Mouse (Mus musculus) CH12.LX (cell line): ENCODE measurements around the gene Foxp1. TPM values are rescaled to one million over a fixed set of nuclear protein-coding genes. Genes with fewer than 3 reads are reported as not detected.

ENCODE experiments used
- DNase-seq: peaks from one replicate; pipeline ENCODE4 v3.0.0-alpha.2; 2013; ENCODE audit errors: extremely low read depth
- H3K27ac ChIP-seq: 2 replicates; pipeline ENCODE4 v1.5.1; 2012; ENCODE audit warnings: low read depth, mild to moderate bottlenecking, control low read depth, moderate library complexity; ENCODE audit not compliant: insufficient read depth
- H3K27me3 ChIP-seq: replicated peaks from 2 replicates; pipeline ENCODE3; 2012; ENCODE audit warnings: inconsistent platforms
- H3K36me3 ChIP-seq, 2 experiments: replicated peaks in 1 of 2; 2 replicates each; pipeline versions ENCODE3 to v1.6.1; 2012; ENCODE audit warnings: inconsistent platforms in 1 of 2, low read length in 1 of 2, mild to moderate bottlenecking in 1 of 2, mixed read lengths in 1 of 2, moderate library complexity in 1 of 2; ENCODE audit not compliant: control insufficient read depth in 1 of 2, insufficient read depth in 1 of 2
- H3K4me1 ChIP-seq, 2 experiments: 2 replicates each; pipeline ENCODE4 v1.6.1; 2012; ENCODE audit warnings: inconsistent platforms in 1 of 2, moderate library complexity in 1 of 2; ENCODE audit not compliant: insufficient read depth in 2 of 2, control insufficient read depth in 1 of 2
- H3K4me2 ChIP-seq: 2 replicates; pipeline ENCODE4 v1.6.1; 2012; ENCODE audit warnings: low read depth, mild to moderate bottlenecking, control low read depth; ENCODE audit not compliant: poor library complexity, insufficient read depth, severe bottlenecking
- H3K4me3 ChIP-seq, 3 experiments: fragments of 150-350 bp in 1 of 3; sonication (generic) in 1 of 3; replicated peaks in 1 of 3; 2 replicates each; pipeline versions ENCODE3 to v1.5.1; 2011 to 2012; ENCODE audit warnings: low read depth in 2 of 3, low read length in 2 of 3, mild to moderate bottlenecking in 2 of 3, moderate library complexity in 2 of 3, control low read depth in 1 of 3, improper control_type of control experiment in 1 of 3, inconsistent platforms in 1 of 3, mixed read lengths in 1 of 3; ENCODE audit not compliant: poor library complexity in 1 of 3
- H3K79me2 ChIP-seq: replicated peaks from 2 replicates; pipeline ENCODE4 v1.6.1; 2012; ENCODE audit warnings: mild to moderate bottlenecking, moderate library complexity; ENCODE audit not compliant: control insufficient read depth, poor library complexity, insufficient read depth, severe bottlenecking; ENCODE audit errors: extremely low read depth
- H3K9ac ChIP-seq: 2 replicates; pipeline ENCODE4 v1.6.1; 2012; ENCODE audit warnings: low read depth, mild to moderate bottlenecking, control low read depth, moderate library complexity; ENCODE audit not compliant: insufficient read depth
- H3K9me3 ChIP-seq: replicated peaks from 2 replicates; pipeline ENCODE3; 2012; ENCODE audit warnings: low read length, inconsistent platforms, mixed read lengths
- BHLHE40 ChIP-seq: IDR thresholded peaks from 2 replicates; pipeline ENCODE4 v1.6.1; 2011; ENCODE audit warnings: mild to moderate bottlenecking, low read depth, low read length, improper control_type of control experiment
- CHD1 ChIP-seq: IDR thresholded peaks from 2 replicates; pipeline ENCODE4 v1.6.1; 2012; ENCODE audit warnings: low read depth, low read length, improper control_type of control experiment, inconsistent platforms
- CHD2 ChIP-seq: IDR thresholded peaks from 2 replicates; pipeline ENCODE4 v1.6.1; 2011; ENCODE audit warnings: low read length, improper control_type of control experiment
- CTCF ChIP-seq, 2 experiments: IDR thresholded peaks in 1 of 2; conservative IDR thresholded peaks in 1 of 2; 2 replicates each; pipeline ENCODE4 v1.5.1; 2011 to 2012; ENCODE audit warnings: low read depth in 2 of 2, low read length in 2 of 2, improper control_type of control experiment in 1 of 2, inconsistent platforms in 1 of 2, mild to moderate bottlenecking in 1 of 2, moderate library complexity in 1 of 2
- ELF1 ChIP-seq: IDR thresholded peaks from 2 replicates; pipeline ENCODE4 v1.6.1; 2014; ENCODE audit warnings: low read depth, mild to moderate bottlenecking, inconsistent platforms, low read length, improper control_type of control experiment
- EP300 ChIP-seq: IDR thresholded peaks from 2 replicates; pipeline ENCODE4 v1.6.1; 2011; ENCODE audit warnings: low read length, improper control_type of control experiment
- ETS1 ChIP-seq: conservative IDR thresholded peaks from 2 replicates; pipeline ENCODE4 v1.6.1; 2012; ENCODE audit warnings: low read depth, mild to moderate bottlenecking, inconsistent platforms, low read length, improper control_type of control experiment, moderate library complexity
- GABPA ChIP-seq: IDR thresholded peaks from 2 replicates; pipeline ENCODE4 v1.6.1; 2012; ENCODE audit warnings: low read depth, low read length, improper control_type of control experiment, inconsistent platforms; ENCODE audit not compliant: insufficient replicate concordance
- IRF4 ChIP-seq: IDR thresholded peaks from 2 replicates; pipeline ENCODE4 v1.6.1; 2014; ENCODE audit warnings: low read depth, mild to moderate bottlenecking, inconsistent platforms, low read length, improper control_type of control experiment
- KAT2A ChIP-seq: IDR thresholded peaks from 2 replicates; pipeline ENCODE4 v1.6.1; 2012; ENCODE audit warnings: low read length, improper control_type of control experiment, inconsistent platforms; ENCODE audit not compliant: insufficient replicate concordance
- MAFK ChIP-seq: IDR thresholded peaks from 2 replicates; pipeline ENCODE4 v1.6.1; 2011; ENCODE audit warnings: low read length, improper control_type of control experiment; ENCODE audit not compliant: insufficient replicate concordance
- MEF2A ChIP-seq: IDR thresholded peaks from 2 replicates; pipeline ENCODE4 v1.6.1; 2014; ENCODE audit warnings: low read depth, mild to moderate bottlenecking, inconsistent platforms, low read length, improper control_type of control experiment, borderline replicate concordance
- MXI1 ChIP-seq: IDR thresholded peaks from 2 replicates; pipeline ENCODE4 v1.6.1; 2011; ENCODE audit warnings: mild to moderate bottlenecking, low read depth, low read length, improper control_type of control experiment
- NELFE ChIP-seq: IDR thresholded peaks from 2 replicates; pipeline ENCODE4 v1.6.1; 2011; ENCODE audit warnings: low read depth, low read length, improper control_type of control experiment
- PAX5 ChIP-seq: IDR thresholded peaks from 2 replicates; pipeline ENCODE4 v1.6.1; 2012; ENCODE audit warnings: low read length, inconsistent platforms, mixed read lengths
- POLR2A ChIP-seq: IDR thresholded peaks from 2 replicates; pipeline ENCODE4 v1.6.1; 2011; ENCODE audit warnings: low read depth, mild to moderate bottlenecking, improper control_type of control experiment, low read length
- POLR2AphosphoS2 ChIP-seq: IDR thresholded peaks from 2 replicates; pipeline ENCODE4 v1.6.1; 2011; ENCODE audit warnings: low read depth, low read length, improper control_type of control experiment
- RCOR1 ChIP-seq: conservative IDR thresholded peaks from 2 replicates; pipeline ENCODE4 v1.6.1; 2012; ENCODE audit warnings: low read depth, mild to moderate bottlenecking, inconsistent platforms, low read length, improper control_type of control experiment
- SIN3A ChIP-seq: IDR thresholded peaks from 2 replicates; pipeline ENCODE4 v1.6.1; 2012; ENCODE audit warnings: low read length, improper control_type of control experiment, inconsistent platforms
- SMC3 ChIP-seq: IDR thresholded peaks from 2 replicates; pipeline ENCODE4 v1.6.1; 2011; ENCODE audit warnings: low read depth, low read length, improper control_type of control experiment
- TBP ChIP-seq: conservative IDR thresholded peaks from 2 replicates; pipeline ENCODE4 v1.6.1; 2011; ENCODE audit warnings: low read depth, low read length, improper control_type of control experiment
- UBTF ChIP-seq: IDR thresholded peaks from 2 replicates; pipeline ENCODE4 v1.6.1; 2012; ENCODE audit warnings: low read depth, mild to moderate bottlenecking, inconsistent platforms, low read length, improper control_type of control experiment, moderate library complexity
- USF1 ChIP-seq: IDR thresholded peaks from 2 replicates; pipeline ENCODE4 v1.6.1; 2014; ENCODE audit warnings: low read depth, mild to moderate bottlenecking, inconsistent platforms, low read length, improper control_type of control experiment
- ZKSCAN1 ChIP-seq: IDR thresholded peaks from 2 replicates; pipeline ENCODE4 v1.6.1; 2012; ENCODE audit warnings: low read depth, inconsistent platforms, low read length, improper control_type of control experiment, borderline replicate concordance
- ZNF384 ChIP-seq: IDR thresholded peaks from 2 replicates; pipeline ENCODE4 v1.6.1; 2012; ENCODE audit warnings: low read depth, low read length, improper control_type of control experiment, inconsistent platforms
- dilution Hi-C: fragments of 300-500 bp; cut with MboI; formaldehyde crosslinking; loops from 2 replicates; pipeline ENCODE4 v1.14.3; 2020; ENCODE audit warnings: low sequenced_read_pairs; ENCODE audit not compliant: extremely low pct_unique_long_range_greater_than_20kb, extremely low pct_ligation_motif_present
- in situ Hi-C: fragments of 300-500 bp; cut with MboI; formaldehyde crosslinking; loops from 3 replicates; pipeline ENCODE4 v1.14.3; 2019; ENCODE audit warnings: low sequenced_read_pairs, low pct_ligation_motif_present, low pct_unique_long_range_greater_than_20kb, mixed read lengths
- polyA plus RNA-seq: library from polyadenylated mRNA; unstranded; fragments of >175 nt; gene quantifications from 2 replicates; pipeline ENCODE4 v1.2.1, GENCODE M21; 2012; ENCODE audit warnings: low read depth; ENCODE audit not compliant: insufficient read length
- total RNA-seq, 2 experiments: library from RNA; depleted of rRNA; stranded (reverse); fragments of 300-350 nt in 1 of 2; fragments of >200 nt in 1 of 2; gene quantifications; 2 replicates each; pipeline ENCODE4 v1.2.3; 2012 to 2014

The Foxp1 gene
- total and polyA plus RNA-seq, 3 experiments, result 66.5 to 105 (median 87.4) TPM

DNA sequence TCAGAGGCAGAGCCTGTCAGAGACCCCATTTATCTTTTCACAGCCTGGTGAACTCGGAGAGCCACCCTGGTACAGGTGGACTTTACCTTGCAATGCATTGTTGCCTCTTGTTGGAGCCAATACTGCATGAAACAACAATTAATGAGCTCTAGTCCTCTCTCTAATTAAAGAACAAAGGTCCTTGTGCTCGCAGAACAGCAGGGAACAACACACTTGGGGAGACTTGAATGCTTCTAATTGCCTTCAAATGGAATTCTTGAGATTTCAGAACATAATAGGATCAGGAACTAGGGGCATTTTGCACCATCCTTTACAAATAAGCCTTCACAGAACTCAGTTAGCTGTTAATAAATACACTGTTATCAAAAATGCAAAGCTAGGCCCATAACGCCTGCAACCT is 418.6 kb downstream of the Foxp1 start:
- 0 out of 2 replicates have a peak, but pooled peaks cover 3% of the 10 kb centered on the region for H3K79me2 ChIP-seq
- no peak for TF ChIP-seq MAFK
- no peak for TF ChIP-seq RCOR1
- no peak for TF ChIP-seq ELF1
- no peak for TF ChIP-seq ETS1
- TF ChIP-seq BHLHE40, result no peak
- no peak for TF ChIP-seq ZNF384
- TF ChIP-seq SIN3A, result no peak
- TF ChIP-seq CTCF (conservative IDR thresholded peaks at IDR 0.05 in 1 of 2, IDR thresholded peaks at IDR 0.05 in 1 of 2; ENCODE audit: low read depth in 2 of 2, low read length in 2 of 2), result no peak
- TF ChIP-seq POLR2AphosphoS2, result no peak
- H3K27me3 ChIP-seq, result no peaks in the 10 kb centered on the region
- in situ Hi-C loops, result no loop called here
- no peaks in the 10 kb centered on the region for H3K9me3 ChIP-seq
- dilution Hi-C loops, result no loop called here
- DNase-seq, result no peak
- H3K9ac ChIP-seq, result no peak overlapping the region
- H3K27ac ChIP-seq, result no peak overlapping the region
- no peaks in the 10 kb centered on the region for H3K36me3 ChIP-seq
- no peak overlapping the region for H3K4me2 ChIP-seq
- H3K4me3 ChIP-seq, result no peak overlapping the region
- peaks cover 15 to 28% of the 10 kb centered on the region in 2 experiments for H3K4me1 ChIP-seq

DNA sequence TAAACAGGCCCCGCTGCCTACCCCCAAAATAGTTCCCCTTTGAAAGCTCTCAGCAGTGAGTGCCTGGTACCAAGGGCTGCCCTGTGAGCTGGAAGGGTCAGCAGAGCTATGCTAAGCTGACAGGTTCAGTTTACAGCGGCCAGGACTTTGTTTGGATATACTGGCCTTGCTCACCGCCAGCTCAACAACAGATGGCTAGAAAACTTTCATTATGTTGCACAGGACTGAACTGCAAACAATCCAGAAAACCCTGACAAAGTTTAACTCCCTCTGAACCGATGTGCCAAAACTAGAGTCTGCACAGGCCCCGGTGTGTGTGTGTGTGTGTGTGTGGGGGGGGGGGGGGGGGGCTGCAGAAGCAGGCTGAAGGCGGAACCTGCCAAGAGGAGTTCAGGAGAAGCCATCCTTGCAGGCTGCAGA is 421.0 kb downstream of the Foxp1 start:
- Histone ChIP-seq H3K79me2 (peaks cover 3% of the 10 kb centered on the region; the same call in 1 of the 2 replicates), H3K4me3 (no peak overlapping the region), H3K36me3 (no peaks in the 10 kb centered on the region), H3K27me3 (no peaks in the 10 kb centered on the region), H3K9me3 (no peaks in the 10 kb centered on the region), H3K4me2 (no peak overlapping the region), H3K9ac (no peak overlapping the region), H3K27ac (no peak overlapping the region), H3K4me1 (peaks cover 4 to 18% of the 10 kb centered on the region in 2 experiments; a peak in 3 of 4 replicates)
- in situ Hi-C loops (no loop called here), dilution Hi-C loops (no loop called here)
- no peak for TF ChIP-seq RCOR1
- no peak for TF ChIP-seq SMC3
- no peak for TF ChIP-seq POLR2A
- no peak for TF ChIP-seq IRF4
- no peak for TF ChIP-seq UBTF
- TF ChIP-seq MXI1, result no peak
- TF ChIP-seq MEF2A, result no peak
- no peak for TF ChIP-seq ETS1
- no peak for TF ChIP-seq EP300
- TF ChIP-seq ZKSCAN1, result no peak
- TF ChIP-seq USF1, result no peak
- TF ChIP-seq PAX5, result no peak
- no peak for TF ChIP-seq KAT2A
- TF ChIP-seq TBP, result no peak
- TF ChIP-seq CHD1, result no peak
- TF ChIP-seq GABPA, result no peak
- TF ChIP-seq CHD2, result no peak
- TF ChIP-seq NELFE, result no peak
- no peak for DNase-seq
